Mouse (Mus musculus) erythroblast, embryonic 14.5 days (primary cell): Measurements from ENCODE around the gene Ano10.

Experiments used
- GATA1 ChIP-seq: IDR thresholded peaks from 2 replicates; pipeline ENCODE4 v1.6.1; 2012; ENCODE audit warnings: low read length, inconsistent platforms, mixed read lengths
- TAL1 ChIP-seq: IDR thresholded peaks from 3 replicates; pipeline ENCODE4 v1.6.1; 2012; ENCODE audit warnings: low read length, inconsistent platforms, mixed read lengths

GRCm38 (mm10) chr9:122285146-122285832, 8.9 kb downstream of the Ano10 start:
- TF ChIP-seq GATA1: no peak
- no peak for TF ChIP-seq TAL1
